Mouse (Mus musculus): ENCODE results near the gene A930004D18Rik. TPM values are rescaled to one million over a fixed set of nuclear protein-coding genes. Genes with fewer than 3 reads are reported as not detected.

Gene A930004D18Rik
- 9.8 and 11.5 TPM in 2 replicates for polyA plus RNA-seq (2015; fragmentation: Nextera tagmentation; extraction: Ambion mirVana)

DNA sequence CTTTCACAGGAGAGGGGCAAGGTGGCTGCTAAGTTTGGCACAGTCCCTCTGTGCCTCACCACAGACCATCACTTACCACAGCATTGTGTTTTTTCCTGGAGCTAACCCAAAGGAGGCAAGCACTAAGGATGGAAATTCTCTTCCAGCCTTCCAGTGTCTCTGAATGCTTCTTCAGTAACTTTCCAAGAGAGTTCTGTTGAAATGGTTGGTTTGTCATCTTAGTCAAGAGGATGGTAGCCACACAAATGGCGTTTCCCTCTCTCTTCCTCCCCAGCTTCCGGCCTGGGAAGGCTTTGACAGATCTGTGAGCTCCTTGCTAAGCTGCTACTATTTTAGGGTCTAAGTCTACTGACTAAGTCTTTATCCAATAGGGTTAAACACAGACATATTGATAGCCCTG lies at the start of gene A930004D18Rik:
TSS of gene A930004D18Rik (minus strand) at position 247 of the 400 bp plus-strand sequence.
- Histone ChIP-seq H3K4me1 (ENCODE audit: control insufficient read depth, insufficient read depth, low read length) (peaks cover 26% of the 10 kb centered on the region), H3K4me3 (ENCODE audit: low read length) (no peak within 1 kb of the TSS), H3K36me3 (ENCODE audit: control insufficient read depth, insufficient read depth, low read length) (no peaks in the 10 kb centered on the region), H3K4me2 (ENCODE audit: low read depth, low read length) (no peak within 1 kb of the TSS), H3K9me3 (ENCODE audit: control insufficient read depth, low read length) (no peaks in the 10 kb centered on the region), H3K9ac (ENCODE audit: low read depth, low read length) (no peak within 1 kb of the TSS), H3K27me3 (replicated peaks; ENCODE audit: control insufficient read depth, insufficient read depth, low read length) (no peaks in the 10 kb centered on the region), H3K27ac (ENCODE audit: low read length) (no peak within 1 kb of the TSS)
- WGBS: 68% methylated on average over 2 of the region's 2 CpGs
- ATAC-seq: no peak

- Histone ChIP-seq H3K4me3 (ENCODE audit: low read length) (no peak overlapping the region), H3K4me1 (ENCODE audit: control insufficient read depth, insufficient read depth, low read length) (no peaks in the 10 kb centered on the region), H3K9me3 (ENCODE audit: control insufficient read depth, low read length) (no peaks in the 10 kb centered on the region), H3K9ac (ENCODE audit: low read depth, low read length) (no peak overlapping the region), H3K27me3 (replicated peaks; ENCODE audit: control insufficient read depth, insufficient read depth, low read length) (no peaks in the 10 kb centered on the region), H3K4me2 (ENCODE audit: low read depth, low read length) (no peak overlapping the region), H3K36me3 (ENCODE audit: control insufficient read depth, insufficient read depth, low read length) (peaks cover 7% of the 10 kb centered on the region), H3K27ac (ENCODE audit: low read length) (no peak overlapping the region)
- WGBS: 89% methylated on average over 2 of the region's 2 CpGs
- ATAC-seq: no peak
These were observed 42.8 kb upstream of the A930004D18Rik start for GRCm38 (mm10) chr2:18080182-18080860.

GRCm38 (mm10) chr2:18071947-18072346 lies 34.4 kb upstream of the A930004D18Rik start:
- no peaks in the 10 kb centered on the region for H3K27me3 ChIP-seq (replicated peaks; ENCODE audit: control insufficient read depth, insufficient read depth, low read length)
- H3K36me3 ChIP-seq (ENCODE audit: control insufficient read depth, insufficient read depth, low read length): no peaks in the 10 kb centered on the region
- WGBS: 77% methylated on average over 2 of the region's 2 CpGs
- H3K27ac ChIP-seq (ENCODE audit: low read length): no peak overlapping the region
- no peaks in the 10 kb centered on the region for H3K4me1 ChIP-seq (ENCODE audit: control insufficient read depth, insufficient read depth, low read length)
- H3K4me2 ChIP-seq (ENCODE audit: low read depth, low read length): no peak overlapping the region
- H3K9me3 ChIP-seq (ENCODE audit: control insufficient read depth, low read length): no peaks in the 10 kb centered on the region
- no peak overlapping the region for H3K9ac ChIP-seq (ENCODE audit: low read depth, low read length)
- no peak overlapping the region for H3K4me3 ChIP-seq (ENCODE audit: low read length)
- ATAC-seq: no peak

DNA sequence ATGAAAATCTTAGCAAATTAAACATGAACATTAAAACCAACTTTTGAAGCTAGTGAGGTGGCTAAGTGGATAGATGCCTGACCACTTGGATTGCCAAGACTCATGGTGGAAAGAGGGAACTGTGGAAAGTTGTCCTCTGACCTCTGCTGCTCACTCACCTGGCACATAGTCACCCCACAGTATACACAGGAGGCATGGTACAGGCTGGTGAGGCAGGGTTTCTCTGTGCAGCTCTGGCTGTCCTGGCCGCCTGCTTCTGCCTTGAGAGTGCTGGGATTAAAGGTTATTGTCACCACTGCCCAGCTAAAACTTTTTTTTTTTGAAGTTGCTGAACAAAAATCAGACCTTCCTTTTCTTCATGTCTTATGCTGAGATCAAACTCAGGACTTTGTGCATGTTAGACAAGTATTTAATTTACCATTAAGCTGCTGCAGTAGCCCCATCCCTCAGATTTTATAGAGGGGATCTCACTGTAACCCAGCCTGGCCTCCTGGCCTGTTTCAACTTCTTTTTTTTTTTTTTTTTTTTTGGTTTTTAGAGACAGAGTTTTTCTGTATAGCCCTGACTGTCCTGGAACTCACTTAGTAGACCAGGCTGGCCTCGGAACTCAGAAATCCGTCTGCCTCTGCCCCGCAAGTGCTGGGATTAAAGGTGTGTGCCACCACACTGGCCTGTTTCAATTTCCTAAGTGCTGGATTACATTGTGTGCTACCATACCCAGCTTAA lies 30.7 kb upstream of the A930004D18Rik start:
- WGBS: 86% methylated on average over 4 of the region's 4 CpGs
- no peak overlapping the region for H3K4me2 ChIP-seq (ENCODE audit: low read depth, low read length)
- H3K36me3 ChIP-seq (ENCODE audit: control insufficient read depth, insufficient read depth, low read length): no peaks in the 10 kb centered on the region
- no peak overlapping the region for H3K9ac ChIP-seq (ENCODE audit: low read depth, low read length)
- no peak overlapping the region for H3K4me3 ChIP-seq (ENCODE audit: low read length)
- no peaks in the 10 kb centered on the region for H3K27me3 ChIP-seq (replicated peaks; ENCODE audit: control insufficient read depth, insufficient read depth, low read length)
- no peak for ATAC-seq
- no peaks in the 10 kb centered on the region for H3K9me3 ChIP-seq (ENCODE audit: control insufficient read depth, low read length)
- peaks cover 11% of the 10 kb centered on the region for H3K4me1 ChIP-seq (ENCODE audit: control insufficient read depth, insufficient read depth, low read length)
- H3K27ac ChIP-seq (ENCODE audit: low read length): no peak overlapping the region

DNA sequence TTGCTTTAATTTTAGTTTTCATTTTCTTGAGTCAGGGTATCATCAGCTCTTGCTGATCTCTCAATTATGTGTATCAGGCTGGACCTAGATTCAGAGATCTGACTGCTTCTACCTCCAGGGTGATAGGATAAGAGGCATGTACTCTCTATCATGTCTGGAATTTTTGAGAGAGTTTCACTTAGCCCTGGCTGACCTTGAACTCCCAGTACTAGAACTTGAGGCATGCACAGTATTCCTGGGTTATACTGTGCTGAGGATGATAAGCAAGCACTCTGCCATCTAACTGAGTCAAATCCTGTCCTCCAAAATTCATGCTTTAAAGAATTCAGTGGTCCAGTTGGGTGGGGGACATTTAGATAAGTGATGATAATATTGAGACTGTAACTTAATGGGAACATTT lies 28.9 kb upstream of the A930004D18Rik start:
- H3K36me3 ChIP-seq (ENCODE audit: control insufficient read depth, insufficient read depth, low read length): no peaks in the 10 kb centered on the region
- no peaks in the 10 kb centered on the region for H3K27me3 ChIP-seq (replicated peaks; ENCODE audit: control insufficient read depth, insufficient read depth, low read length)
- H3K9ac ChIP-seq (ENCODE audit: low read depth, low read length): no peak overlapping the region
- H3K4me1 ChIP-seq (ENCODE audit: control insufficient read depth, insufficient read depth, low read length): peaks cover 11% of the 10 kb centered on the region
- H3K4me2 ChIP-seq (ENCODE audit: low read depth, low read length): peak overlapping the region; percentile 90
- H3K4me3 ChIP-seq (ENCODE audit: low read length): peak overlapping the region; percentile 82
- no peaks in the 10 kb centered on the region for H3K9me3 ChIP-seq (ENCODE audit: control insufficient read depth, low read length)
- no peak for ATAC-seq
- no peak overlapping the region for H3K27ac ChIP-seq (ENCODE audit: low read length)

DNA sequence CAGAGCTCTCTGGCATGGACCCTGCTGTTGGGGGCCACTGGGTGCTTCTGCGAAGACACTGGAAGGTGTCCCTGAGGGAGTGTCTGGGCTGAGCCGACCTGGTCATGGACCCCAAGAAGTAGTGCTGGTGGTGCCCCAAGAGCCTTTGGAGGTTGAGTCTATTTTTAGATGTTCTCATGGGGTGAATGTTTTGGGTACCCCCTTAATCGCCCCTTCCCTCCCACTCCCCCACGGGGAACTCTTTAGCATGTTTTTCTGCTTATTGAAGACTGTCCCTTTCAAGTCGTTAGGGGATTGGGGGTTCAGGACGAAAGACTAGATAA lies 28.1 kb upstream of the A930004D18Rik start:
- peak overlapping the region; percentile 90 for H3K4me2 ChIP-seq (ENCODE audit: low read depth, low read length)
- H3K4me3 ChIP-seq (ENCODE audit: low read length): peak overlapping the region; percentile 82
- no peaks in the 10 kb centered on the region for H3K27me3 ChIP-seq (replicated peaks; ENCODE audit: control insufficient read depth, insufficient read depth, low read length)
- WGBS: 7% methylated on average over 6 of the region's 6 CpGs
- no peaks in the 10 kb centered on the region for H3K36me3 ChIP-seq (ENCODE audit: control insufficient read depth, insufficient read depth, low read length)
- peaks cover 11% of the 10 kb centered on the region for H3K4me1 ChIP-seq (ENCODE audit: control insufficient read depth, insufficient read depth, low read length)
- peak overlapping the region; percentile 99 for H3K9ac ChIP-seq (ENCODE audit: low read depth, low read length)
- no peak for ATAC-seq
- H3K27ac ChIP-seq (ENCODE audit: low read length): peak overlapping the region; percentile 100
- H3K9me3 ChIP-seq (ENCODE audit: control insufficient read depth, low read length): no peaks in the 10 kb centered on the region

- Histone ChIP-seq H3K9ac (ENCODE audit: low read depth, low read length) (peak overlapping the region; percentile 99), H3K9me3 (ENCODE audit: control insufficient read depth, low read length) (no peaks in the 10 kb centered on the region), H3K4me2 (ENCODE audit: low read depth, low read length) (peak overlapping the region; percentile 90), H3K4me1 (ENCODE audit: control insufficient read depth, insufficient read depth, low read length) (peaks cover 11% of the 10 kb centered on the region), H3K27ac (ENCODE audit: low read length) (peak overlapping the region; percentile 100), H3K27me3 (replicated peaks; ENCODE audit: control insufficient read depth, insufficient read depth, low read length) (no peaks in the 10 kb centered on the region), H3K36me3 (ENCODE audit: control insufficient read depth, insufficient read depth, low read length) (no peaks in the 10 kb centered on the region), H3K4me3 (ENCODE audit: low read length) (peak overlapping the region; percentile 82)
- under 1% methylated on average over 59 of the region's 85 CpGs for WGBS
- peak; percentile 67 for ATAC-seq
These were observed 27.6 kb upstream of the A930004D18Rik start for GRCm38 (mm10) chr2:18064941-18065707.

DNA sequence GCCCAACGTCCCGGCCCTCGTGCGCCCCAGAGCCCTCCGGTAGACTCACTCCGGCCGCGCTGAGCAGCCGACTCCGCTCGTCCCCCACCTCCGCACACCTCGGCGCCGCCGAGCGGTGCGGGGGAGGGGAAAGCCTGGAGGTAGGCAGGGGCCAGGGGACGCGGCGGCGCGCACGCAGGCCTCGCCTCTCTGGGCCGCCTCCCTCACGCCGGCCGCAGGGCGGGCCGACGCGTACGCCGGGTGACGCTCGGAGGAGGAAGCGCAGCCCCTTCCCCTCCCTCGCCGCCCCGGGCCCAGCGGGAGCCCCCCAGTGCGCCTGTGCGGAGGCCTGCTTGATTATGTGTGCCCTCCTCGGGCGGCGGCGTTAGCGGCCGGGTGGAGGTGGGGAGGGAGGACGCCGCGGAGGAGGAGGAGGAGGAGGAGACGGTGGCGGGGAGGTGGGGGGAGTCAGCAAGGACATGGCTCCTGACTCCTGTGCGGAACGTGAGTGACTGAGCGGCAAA lies 26.9 kb upstream of the A930004D18Rik start:
- peaks cover 11% of the 10 kb centered on the region for H3K4me1 ChIP-seq (ENCODE audit: control insufficient read depth, insufficient read depth, low read length)
- no peaks in the 10 kb centered on the region for H3K9me3 ChIP-seq (ENCODE audit: control insufficient read depth, low read length)
- H3K9ac ChIP-seq (ENCODE audit: low read depth, low read length): peak overlapping the region; percentile 99
- peak overlapping the region; percentile 90 for H3K4me2 ChIP-seq (ENCODE audit: low read depth, low read length)
- under 1% methylated on average over 27 of the region's 58 CpGs for WGBS
- peak; percentile 96 for ATAC-seq
- H3K36me3 ChIP-seq (ENCODE audit: control insufficient read depth, insufficient read depth, low read length): no peaks in the 10 kb centered on the region
- H3K4me3 ChIP-seq (ENCODE audit: low read length): peak overlapping the region; percentile 82
- no peaks in the 10 kb centered on the region for H3K27me3 ChIP-seq (replicated peaks; ENCODE audit: control insufficient read depth, insufficient read depth, low read length)
- peak overlapping the region; percentile 100 for H3K27ac ChIP-seq (ENCODE audit: low read length)

DNA sequence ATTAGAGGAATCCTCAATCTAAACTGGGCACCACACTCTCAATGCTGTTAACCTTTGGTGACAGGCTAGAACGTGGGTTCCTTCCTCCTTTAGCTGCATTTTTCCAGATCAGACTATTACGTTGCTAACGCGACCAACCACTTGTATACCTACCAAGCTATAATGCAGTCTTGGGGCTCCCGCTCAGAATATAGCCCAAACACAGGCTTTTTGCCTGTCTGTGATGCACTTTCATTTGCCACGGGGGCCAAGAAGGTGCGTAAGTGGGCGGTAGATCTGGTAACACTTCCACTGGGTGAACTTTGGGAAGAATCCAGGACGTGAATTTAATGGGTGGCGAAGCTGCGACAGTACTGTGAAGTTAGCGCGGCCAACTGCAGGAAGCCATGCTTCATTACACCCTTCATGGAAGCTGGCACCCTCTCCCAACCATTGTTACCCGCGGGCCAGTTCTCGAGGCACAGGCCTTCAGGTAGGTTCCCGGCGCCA lies 26.3 kb upstream of the A930004D18Rik start:
- Histone ChIP-seq H3K27ac (ENCODE audit: low read length) (peak overlapping the region; percentile 100), H3K9me3 (ENCODE audit: control insufficient read depth, low read length) (no peaks in the 10 kb centered on the region), H3K4me3 (ENCODE audit: low read length) (peak overlapping the region; percentile 82), H3K4me2 (ENCODE audit: low read depth, low read length) (peak overlapping the region; percentile 53), H3K27me3 (replicated peaks; ENCODE audit: control insufficient read depth, insufficient read depth, low read length) (no peaks in the 10 kb centered on the region), H3K4me1 (ENCODE audit: control insufficient read depth, insufficient read depth, low read length) (peaks cover 11% of the 10 kb centered on the region), H3K36me3 (ENCODE audit: control insufficient read depth, insufficient read depth, low read length) (no peaks in the 10 kb centered on the region), H3K9ac (ENCODE audit: low read depth, low read length) (peak overlapping the region; percentile 99)
- ATAC-seq: peak; percentile 55
- 0% methylated on average over 18 of the region's 18 CpGs for WGBS
